Mouse (Mus musculus) brain, embryonic 14.5 days (tissue): ENCODE results near the gene Gatd1. TPM values are rescaled to one million over a fixed set of nuclear protein-coding genes. Genes with fewer than 3 reads are reported as not detected.
A peak's percentile ranks its signal among the peaks of the same experiment; 100 is the strongest.

ENCODE experiments used
- DNase-seq: peaks from one replicate; pipeline ENCODE4 v3.0.0-alpha.2; 2011; ENCODE audit warnings: low read depth
- CTCF ChIP-seq: fragments of 200-500 bp; IDR thresholded peaks from 2 replicates; pipeline ENCODE4 v1.5.1; 2012; ENCODE audit warnings: inconsistent platforms, mild to moderate bottlenecking, moderate library complexity, borderline replicate concordance; ENCODE audit not compliant: insufficient read depth, insufficient read length; ENCODE audit errors: extremely low read depth
- POLR2A ChIP-seq: fragments of 200-500 bp; IDR thresholded peaks from 2 replicates; pipeline ENCODE4 v1.6.1; 2012; ENCODE audit warnings: mild to moderate bottlenecking, inconsistent platforms, borderline replicate concordance; ENCODE audit not compliant: poor library complexity, insufficient read depth, insufficient read length, severe bottlenecking; ENCODE audit errors: extremely low read depth
- polyA plus RNA-seq: library from polyadenylated mRNA; depleted of rRNA; stranded (reverse); fragments of >200 nt; gene quantifications from 2 replicates; pipeline ENCODE4 v1.2.3, GENCODE M21; 2012; rRNA removed

The Gatd1 gene
- 70.9 and 84.3 TPM in 2 replicates for polyA plus RNA-seq

- TF ChIP-seq POLR2A = peak; percentile 75; the same call in 1 of the 2 replicates
- TF ChIP-seq CTCF = peak; percentile 11; the same call in 1 of the 2 replicates
- peak; percentile 100 for DNase-seq
Observed at GRCm38 (mm10) chr7:141413809-141414584, at the start of gene Gatd1. Gatd1 (minus strand) TSS chr7:141414136.

DNA sequence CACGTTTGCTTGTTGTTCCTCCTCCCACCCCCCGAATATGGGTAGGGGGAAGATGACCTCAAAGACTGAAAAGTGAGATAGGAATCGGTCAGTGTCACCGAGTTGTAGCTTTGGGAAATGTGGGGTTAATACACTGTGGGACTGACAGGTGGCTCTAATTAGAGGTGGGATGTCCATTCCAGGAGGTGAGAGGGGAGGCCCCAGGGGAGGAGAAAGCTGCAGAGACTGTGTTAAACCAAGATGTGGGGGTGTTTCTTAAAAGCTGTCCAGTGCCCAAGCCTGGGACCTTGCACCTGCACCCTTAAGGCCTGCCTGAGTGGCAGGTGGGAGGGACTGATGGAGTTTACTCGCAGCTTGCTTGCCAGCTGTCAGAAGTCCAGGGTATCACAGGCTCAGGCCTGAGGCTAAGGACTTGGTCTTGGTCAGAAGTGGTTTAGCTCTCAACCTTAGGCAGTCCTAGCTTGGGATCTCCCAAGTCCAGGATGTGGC lies 48.4 kb upstream of the Gatd1 start:
- no peak for TF ChIP-seq CTCF
- TF ChIP-seq POLR2A = no peak
- DNase-seq = no peak

DNA sequence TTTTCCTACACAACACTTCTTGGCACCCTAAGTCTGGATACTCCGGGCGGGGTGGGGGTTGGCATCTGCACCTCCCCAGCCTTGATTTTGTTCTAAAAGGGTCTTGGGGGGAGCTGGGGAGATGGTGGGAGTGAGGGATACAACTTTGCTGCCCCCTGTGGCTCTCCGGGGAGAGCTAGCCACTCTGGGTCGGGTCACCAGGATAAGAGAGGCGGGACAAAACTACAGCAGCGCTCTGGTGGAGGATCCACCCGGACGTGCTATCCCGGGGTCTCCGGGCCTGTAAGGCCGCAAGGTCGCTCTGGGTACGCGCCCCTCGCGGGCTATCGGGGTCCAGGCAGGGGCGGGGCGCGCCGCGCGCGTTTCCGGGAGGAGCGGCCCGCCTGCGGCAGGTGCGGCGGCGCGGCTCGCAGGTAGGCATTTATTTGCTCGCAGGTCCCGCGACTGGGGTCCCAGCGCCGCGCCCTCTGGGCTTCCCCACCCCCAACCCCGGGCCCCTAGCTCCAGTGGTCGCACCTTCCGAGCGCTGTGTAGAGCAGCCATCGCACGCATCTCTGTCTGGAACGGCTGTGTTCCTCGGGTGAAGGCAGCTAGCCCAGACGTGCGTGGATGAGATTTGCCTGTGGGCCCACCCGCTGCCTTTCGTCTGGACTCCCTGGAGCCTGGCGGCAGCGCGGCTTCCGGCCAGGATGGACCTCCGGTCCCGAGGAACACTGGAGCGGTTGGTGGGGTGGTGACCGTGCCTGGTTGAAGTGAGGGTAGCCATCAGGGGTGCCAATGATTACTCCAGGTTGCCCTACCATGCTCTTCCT lies 47.8 kb upstream of the Gatd1 start:
- DNase-seq = no peak
- TF ChIP-seq CTCF (no peak), POLR2A (no peak)

- TF ChIP-seq CTCF (no peak), POLR2A (no peak)
- DNase-seq = no peak
Observed at GRCm38 (mm10) chr7:141460391-141461113, 46.6 kb upstream of the Gatd1 start, which contains the start of gene Cracr2b. Cracr2b (plus strand) TSS chr7:141461094.

- DNase-seq = no peak
- TF ChIP-seq CTCF (no peak), POLR2A (no peak)
Observed at GRCm38 (mm10) chr7:141460001-141460390, 46.1 kb upstream of the Gatd1 start.

GRCm38 (mm10) chr7:141459301-141459711 lies 45.4 kb upstream of the Gatd1 start:
- TF ChIP-seq CTCF (no peak), POLR2A (no peak)
- DNase-seq = no peak

- no peak for DNase-seq
- TF ChIP-seq CTCF = no peak
- no peak for TF ChIP-seq POLR2A
Observed at GRCm38 (mm10) chr7:141458661-141459060, 44.7 kb upstream of the Gatd1 start.

- no peak for TF ChIP-seq POLR2A
- peak; percentile 55 for TF ChIP-seq CTCF
- DNase-seq = no peak
Observed at GRCm38 (mm10) chr7:141457986-141458660, 44.2 kb upstream of the Gatd1 start.

GRCm38 (mm10) chr7:141457236-141457635 lies 43.3 kb upstream of the Gatd1 start:
- TF ChIP-seq CTCF (no peak), POLR2A (no peak)
- no peak for DNase-seq

GRCm38 (mm10) chr7:141456739-141457138 lies 42.8 kb upstream of the Gatd1 start:
- no peak for DNase-seq
- TF ChIP-seq POLR2A (no peak), CTCF (no peak)
